Mouse (Mus musculus) monocyte, adult 5-6 weeks (primary cell): ENCODE results near the gene Ttll11. TPM values are rescaled to one million over a fixed set of nuclear protein-coding genes. Genes with fewer than 3 reads are reported as not detected.

ENCODE experiments used
- ATAC-seq: fragments of 153-309, 156-312 bp; replicated peaks from 2 replicates; pipeline ENCODE4 v1.8.0; 2017; ENCODE audit warnings: mild to moderate bottlenecking; ENCODE audit not compliant: low TSS enrichment, insufficient number of reproducible peaks, severe bottlenecking, poor library complexity, low FRiP score
- total RNA-seq: library from RNA; stranded (forward); fragments of 200-1000, 200-491, 200-594 nt; gene quantifications from 3 replicates; pipeline ENCODE4 v1.2.3, GENCODE M21; 2017

Gene Ttll11
- total RNA-seq, 1 experiment from 2014 or later = not detected

GRCm38 (mm10) chr2:35809141-35809540, 170.6 kb downstream of the Ttll11 start:
- no peak for ATAC-seq

- ATAC-seq = no peak
Observed at GRCm38 (mm10) chr2:35805881-35806280, 173.8 kb downstream of the Ttll11 start.

GRCm38 (mm10) chr2:35803095-35803494, 176.6 kb downstream of the Ttll11 start:
- no peak for ATAC-seq

GRCm38 (mm10) chr2:35801759-35802158, 178.0 kb downstream of the Ttll11 start:
- ATAC-seq = no peak

GRCm38 (mm10) chr2:35799073-35799472, 180.6 kb downstream of the Ttll11 start:
- no peak for ATAC-seq

- no peak for ATAC-seq
Observed at GRCm38 (mm10) chr2:35797998-35798397, 181.7 kb downstream of the Ttll11 start.

- ATAC-seq = no peak
Observed at GRCm38 (mm10) chr2:35789362-35790326, 190.1 kb downstream of the Ttll11 start.

- ATAC-seq = no peak
Observed at GRCm38 (mm10) chr2:35785877-35786276, 193.8 kb downstream of the Ttll11 start.

- no peak for ATAC-seq
Observed at GRCm38 (mm10) chr2:35783368-35783767, 196.3 kb downstream of the Ttll11 start.

GRCm38 (mm10) chr2:35779266-35779665, 200.4 kb downstream of the Ttll11 start:
- ATAC-seq = no peak

GRCm38 (mm10) chr2:35776935-35777334, 202.8 kb downstream of the Ttll11 start:
- ATAC-seq = no peak

GRCm38 (mm10) chr2:35775651-35776055, 204.1 kb downstream of the Ttll11 start:
- no peak for ATAC-seq

- no peak for ATAC-seq
Observed at GRCm38 (mm10) chr2:35770541-35770940, 209.2 kb downstream of the Ttll11 start.

GRCm38 (mm10) chr2:35769398-35769797, 210.3 kb downstream of the Ttll11 start:
- no peak for ATAC-seq

GRCm38 (mm10) chr2:35768538-35769238, 211.0 kb downstream of the Ttll11 start:
- ATAC-seq = no peak

GRCm38 (mm10) chr2:35767834-35768537, 211.7 kb downstream of the Ttll11 start:
- no peak for ATAC-seq

- no peak for ATAC-seq
Observed at GRCm38 (mm10) chr2:35764328-35764727, 215.4 kb downstream of the Ttll11 start.

GRCm38 (mm10) chr2:35763818-35764217, 215.9 kb downstream of the Ttll11 start:
- no peak for ATAC-seq

GRCm38 (mm10) chr2:35761458-35761857, 218.3 kb downstream of the Ttll11 start:
- no peak for ATAC-seq
